Mouse (Mus musculus) intestine, postnatal 0 days (tissue): ENCODE results near the gene Acsl3. TPM values are rescaled to one million over a fixed set of nuclear protein-coding genes. Genes with fewer than 3 reads are reported as not detected.

Experiments used
- ATAC-seq: fragments of 200-750 bp; cut with Nextera tagmentation; 2 replicates; pipeline ENCODE4 v1.8.0; 2017; ENCODE audit warnings: mild to moderate bottlenecking, moderate TSS enrichment, moderate library complexity
- H3K27ac ChIP-seq: fragments of 300-500 bp; sonication (generic); 2 replicates; pipeline ENCODE4 v1.5.1; 2014; ENCODE audit warnings: mild to moderate bottlenecking, low read depth, low read length, moderate library complexity
- H3K27me3 ChIP-seq: fragments of 300-500 bp; sonication (generic); replicated peaks from 2 replicates; pipeline ENCODE4 v1.6.1; 2014; ENCODE audit warnings: low read length, mixed read lengths; ENCODE audit not compliant: control insufficient read depth, insufficient read depth
- H3K36me3 ChIP-seq: fragments of 300-500 bp; sonication (generic); 2 replicates; pipeline ENCODE4 v1.6.1; 2014; ENCODE audit warnings: mild to moderate bottlenecking, moderate library complexity; ENCODE audit not compliant: control insufficient read depth, insufficient read depth
- H3K4me1 ChIP-seq: fragments of 300-500 bp; sonication (generic); replicated peaks from 2 replicates; pipeline ENCODE4 v1.6.1; 2014; ENCODE audit warnings: antibody characterized with exemption, low read length, mixed read lengths; ENCODE audit not compliant: control insufficient read depth, insufficient read depth
- H3K4me2 ChIP-seq: fragments of 300-500 bp; sonication (generic); replicated peaks from 2 replicates; pipeline ENCODE4 v1.6.1; 2014; ENCODE audit warnings: low read depth, mild to moderate bottlenecking, moderate library complexity
- H3K4me3 ChIP-seq: fragments of 300-500 bp; sonication (generic); 2 replicates; pipeline ENCODE4 v1.5.1; 2014; ENCODE audit warnings: low read depth, low read length
- H3K9ac ChIP-seq: fragments of 300-500 bp; sonication (generic); 2 replicates; pipeline ENCODE4 v1.6.1; 2014; ENCODE audit warnings: mild to moderate bottlenecking, low read depth, low read length
- H3K9me3 ChIP-seq: fragments of 300-500 bp; sonication (generic); 2 replicates; pipeline ENCODE4 v1.6.1; 2016; ENCODE audit warnings: mixed run types; ENCODE audit not compliant: control insufficient read depth
- CTCF ChIP-seq: sonication (generic); IDR thresholded peaks from 2 replicates; pipeline ENCODE4 v1.5.1; 2016; ENCODE audit warnings: low read depth, mild to moderate bottlenecking, control low read depth, antibody characterized with exemption, moderate library complexity
- WGBS: fragments of 180-500 bp; shearing (Covaris S2); extraction: QIAGEN DNeasy Blood & Tissue Kit; methylation state at CpG from one replicate; pipeline ENCODE4 v1.1.7; 2014; 5-methylcytosine and 5-hydroxymethylcytosine counted together
- polyA plus RNA-seq: library from polyadenylated mRNA; unstranded; fragments of >200 nt; fragmentation: Nextera tagmentation; extraction: Ambion mirVana; gene quantifications from 2 replicates; pipeline ENCODE4 v1.2.1, GENCODE M21; 2015

Acsl3 gene
- polyA plus RNA-seq, 1 experiment from 2014 or later = 75.2 TPM

DNA sequence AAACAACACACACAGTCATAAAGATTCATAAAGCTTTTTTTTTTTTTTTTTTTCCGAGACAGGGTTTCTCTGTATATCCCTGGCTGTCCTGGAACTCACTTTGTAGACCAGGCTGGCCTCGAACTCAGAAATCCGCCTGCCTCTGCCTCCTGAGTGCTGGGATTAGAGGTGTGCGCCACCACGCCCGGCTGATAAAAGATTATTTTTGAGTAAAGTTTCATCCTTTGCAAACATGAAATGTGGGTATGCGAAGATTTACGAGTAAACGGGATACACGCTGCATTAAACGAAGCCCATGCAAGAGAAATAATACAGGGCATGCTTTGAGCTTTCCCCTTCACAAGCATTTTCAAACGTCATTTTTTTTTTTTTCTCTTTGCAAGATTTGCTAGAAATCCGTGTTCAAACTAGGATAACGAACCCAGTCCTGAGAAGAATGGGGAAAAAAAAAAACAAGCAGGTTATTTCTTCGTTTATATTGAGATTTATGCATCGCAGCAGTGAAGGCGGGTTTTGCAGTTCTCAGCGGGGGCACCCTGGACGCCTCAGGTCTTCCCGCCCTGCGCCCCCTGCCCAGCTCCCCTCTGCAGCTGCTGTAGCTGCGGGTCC, 500 bp upstream of the Acsl3 start:
- no peaks in the 10 kb centered on the region for H3K9me3 ChIP-seq
- H3K9ac ChIP-seq = 0 out of 2 replicates have a peak overlapping the region, but pooled peaks have one; percentile 42
- peak overlapping the region; percentile 82 for H3K4me2 ChIP-seq
- no peaks in the 10 kb centered on the region for H3K36me3 ChIP-seq
- no peaks in the 10 kb centered on the region for H3K27me3 ChIP-seq
- WGBS = 22% methylated on average over 22 of the region's 22 CpGs
- ATAC-seq = no peak
- H3K4me3 ChIP-seq = peak overlapping the region; percentile 99
- peak overlapping the region; percentile 86 for H3K27ac ChIP-seq
- no peaks in the 10 kb centered on the region for H3K4me1 ChIP-seq
- no peak for TF ChIP-seq CTCF

DNA sequence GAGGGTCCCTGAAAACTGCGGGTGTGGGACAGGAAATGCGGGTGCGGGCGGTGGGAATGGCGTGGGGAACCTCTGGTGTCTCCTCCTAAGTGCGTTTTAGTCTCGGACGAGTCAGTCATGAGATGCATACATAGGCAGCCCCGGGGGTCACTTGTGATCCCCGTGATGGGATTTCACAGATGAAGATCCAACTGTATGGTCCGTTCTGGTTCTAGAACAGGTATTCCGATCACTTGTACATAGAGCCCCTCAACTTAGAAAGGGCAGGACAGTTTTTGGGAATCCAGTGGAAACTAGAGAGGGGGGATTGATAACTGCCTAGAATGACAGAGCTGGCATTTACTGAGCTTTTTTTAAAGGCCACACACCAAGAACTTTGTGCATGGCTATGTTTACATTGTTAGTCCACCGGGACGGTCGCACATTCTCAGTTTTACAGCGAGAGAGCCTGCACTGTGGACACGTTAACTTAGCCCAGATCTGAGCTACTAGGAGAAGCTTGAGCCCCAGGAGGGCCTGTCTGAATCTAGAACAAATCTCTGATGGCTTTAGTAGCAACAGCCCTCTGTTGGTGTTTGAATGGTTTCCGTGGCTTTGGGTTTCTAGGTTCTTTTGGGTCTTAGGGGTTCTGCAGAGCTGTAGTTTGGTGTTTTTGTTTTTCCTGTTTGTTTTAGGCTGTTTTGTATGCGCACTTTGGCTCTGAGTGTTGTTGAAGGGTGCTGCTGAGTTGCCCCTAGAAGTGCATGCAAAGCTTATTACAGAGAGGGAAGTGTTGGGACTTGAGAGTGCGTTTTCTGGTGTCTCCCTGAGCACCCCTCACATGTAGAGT, 1.0 kb downstream of the Acsl3 start:
- WGBS = 2% methylated on average over 20 of the region's 20 CpGs
- Histone ChIP-seq H3K4me2 (peak overlapping the region; percentile 82), H3K27ac (peak overlapping the region; percentile 95), H3K4me1 (no peaks in the 10 kb centered on the region), H3K9me3 (no peaks in the 10 kb centered on the region), H3K27me3 (no peaks in the 10 kb centered on the region), H3K9ac (peak overlapping the region; percentile 98), H3K36me3 (no peaks in the 10 kb centered on the region), H3K4me3 (peak overlapping the region; percentile 99)
- TF ChIP-seq CTCF = no peak
- no peak for ATAC-seq

DNA sequence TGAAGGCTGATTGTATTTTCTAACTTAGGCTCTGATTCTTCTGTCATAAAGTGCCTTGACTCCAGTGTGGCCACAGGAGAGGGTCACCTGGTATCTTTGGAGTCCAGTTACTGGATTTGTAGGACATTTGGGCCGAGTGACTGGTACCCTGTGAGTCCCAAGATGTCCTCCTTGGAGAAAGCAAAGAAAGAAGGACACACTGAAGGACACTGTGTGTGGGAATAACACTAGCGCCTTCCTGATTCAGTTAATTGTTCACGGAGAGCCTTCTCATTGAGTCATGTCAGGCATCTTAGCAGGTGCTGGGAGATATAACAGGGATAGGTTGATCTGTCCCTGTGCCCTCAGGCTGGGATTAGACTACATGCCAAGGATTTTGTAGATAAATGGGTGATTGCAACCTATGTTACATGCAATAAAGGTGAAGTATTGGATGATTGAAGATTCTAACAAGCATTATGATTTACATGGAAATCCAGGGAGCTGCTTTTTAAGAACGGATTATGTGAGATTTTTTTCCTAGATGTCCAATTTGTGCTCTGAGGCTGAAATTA, 1.7 kb downstream of the Acsl3 start:
- H3K4me1 ChIP-seq = no peaks in the 10 kb centered on the region
- H3K4me3 ChIP-seq = peak overlapping the region; percentile 99
- H3K27me3 ChIP-seq = no peaks in the 10 kb centered on the region
- no peaks in the 10 kb centered on the region for H3K9me3 ChIP-seq
- H3K9ac ChIP-seq = peak overlapping the region; percentile 98
- peak overlapping the region; percentile 82 for H3K4me2 ChIP-seq
- no peak for ATAC-seq
- H3K27ac ChIP-seq = peak overlapping the region; percentile 95
- no peak for TF ChIP-seq CTCF
- peaks cover 2% of the 10 kb centered on the region; the same call in 1 of the 2 replicates for H3K36me3 ChIP-seq
- 28% methylated on average over 4 of the region's 4 CpGs for WGBS

DNA sequence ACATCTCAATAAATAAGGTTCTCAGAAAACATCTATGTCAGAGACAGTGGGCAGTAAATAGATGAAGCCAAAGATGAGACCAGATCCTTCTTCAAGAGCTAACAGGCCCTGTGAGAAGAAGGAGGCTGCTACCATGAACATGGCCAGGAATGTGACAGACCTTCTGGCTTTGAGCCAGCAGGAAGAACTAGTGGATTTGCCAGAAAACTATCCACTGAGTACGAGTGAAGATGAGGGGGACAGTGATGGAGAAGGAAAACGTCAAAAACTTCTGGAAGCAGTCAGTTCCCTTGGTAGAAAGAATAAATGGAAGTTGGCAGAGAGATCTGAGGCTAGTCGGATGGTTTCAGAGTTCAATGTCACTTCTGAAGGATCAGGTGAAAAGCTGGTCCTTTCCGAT, 6.7 kb downstream of the Acsl3 start:
- TF ChIP-seq CTCF = no peak
- no peaks in the 10 kb centered on the region for H3K4me1 ChIP-seq
- no peaks in the 10 kb centered on the region for H3K9me3 ChIP-seq
- no peak overlapping the region for H3K9ac ChIP-seq
- 67% methylated on average over 4 of the region's 4 CpGs for WGBS
- H3K4me3 ChIP-seq = no peak overlapping the region
- no peak for ATAC-seq
- no peak overlapping the region for H3K27ac ChIP-seq
- peaks cover 39% of the 10 kb centered on the region for H3K36me3 ChIP-seq
- H3K27me3 ChIP-seq = no peaks in the 10 kb centered on the region
- H3K4me2 ChIP-seq = no peak overlapping the region

DNA sequence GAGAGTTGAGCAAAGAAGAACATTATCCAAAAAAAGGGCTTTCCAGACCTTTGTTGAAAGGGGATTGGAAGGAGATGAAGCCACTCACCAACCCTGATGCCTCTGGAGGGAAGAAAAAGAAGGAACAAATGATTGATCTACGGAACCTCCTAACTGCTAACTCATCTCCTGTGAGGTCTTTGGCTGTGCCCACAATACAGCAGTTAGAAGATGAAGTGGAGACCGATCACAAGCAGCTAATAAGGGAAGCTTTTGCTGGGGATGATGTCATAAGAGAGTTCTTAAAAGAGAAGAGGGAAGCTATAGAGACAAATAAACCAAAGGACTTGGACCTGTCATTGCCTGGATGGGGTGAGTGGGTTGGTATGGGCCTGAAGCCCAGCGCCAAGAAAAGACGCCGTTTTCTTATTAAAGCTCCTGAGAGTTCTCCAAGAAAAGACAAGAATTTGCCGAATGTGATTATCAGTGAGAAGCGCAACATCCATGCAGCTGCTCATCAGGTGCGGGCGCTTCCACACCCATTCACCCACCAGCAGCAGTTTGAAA, 8.4 kb downstream of the Acsl3 start:
- Histone ChIP-seq H3K4me2 (no peak overlapping the region), H3K27me3 (no peaks in the 10 kb centered on the region), H3K4me1 (no peaks in the 10 kb centered on the region), H3K27ac (no peak overlapping the region), H3K9me3 (no peaks in the 10 kb centered on the region), H3K36me3 (peaks cover 43% of the 10 kb centered on the region), H3K9ac (no peak overlapping the region), H3K4me3 (no peak overlapping the region)
- ATAC-seq = no peak
- no peak for TF ChIP-seq CTCF
- WGBS = 94% methylated on average over 9 of the region's 9 CpGs

DNA sequence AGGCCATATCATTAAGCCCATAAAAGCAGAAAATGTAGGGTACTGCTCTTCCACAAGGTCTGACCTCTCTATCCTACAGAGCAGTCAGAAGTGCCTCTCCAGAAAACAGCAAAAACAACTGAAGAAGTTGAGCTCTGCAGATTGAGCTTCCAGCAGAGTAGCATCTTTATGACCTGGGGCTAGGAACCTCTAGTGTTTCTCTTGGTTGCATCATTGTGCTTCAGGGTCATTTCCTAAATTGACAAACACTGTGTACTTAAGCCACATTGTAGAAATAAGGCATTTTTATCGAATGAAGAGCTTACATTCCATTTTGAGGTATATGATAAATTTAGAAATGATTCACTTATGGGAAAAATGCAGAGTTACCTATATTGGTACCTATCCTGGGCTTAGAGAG, 9.0 kb downstream of the Acsl3 start:
- Histone ChIP-seq H3K4me3 (no peak overlapping the region), H3K4me1 (no peaks in the 10 kb centered on the region), H3K27me3 (no peaks in the 10 kb centered on the region), H3K36me3 (peaks cover 43% of the 10 kb centered on the region), H3K9ac (no peak overlapping the region), H3K9me3 (no peaks in the 10 kb centered on the region), H3K27ac (no peak overlapping the region), H3K4me2 (no peak overlapping the region)
- ATAC-seq = no peak
- no peak for TF ChIP-seq CTCF
- WGBS = 89% methylated on average over 1 of the region's 1 CpGs
